Mouse (Mus musculus) embryonic facial prominence, embryonic 13.5 days (tissue): ENCODE measurements around the gene Ntsr2. TPM values are rescaled to one million over a fixed set of nuclear protein-coding genes. Genes with fewer than 3 reads are reported as not detected.
A peak's percentile ranks its signal among the peaks of the same experiment; 100 is the strongest.

ENCODE experiments used
- ATAC-seq: fragments of 200-750 bp; cut with Nextera tagmentation; 2 replicates; pipeline ENCODE4 v1.8.0; 2017; ENCODE audit warnings: low read depth; ENCODE audit not compliant: insufficient number of reproducible peaks, insufficient read depth, low FRiP score, low TSS enrichment
- H3K27ac ChIP-seq: fragments of 300-500 bp; sonication (generic); 2 replicates; pipeline ENCODE4 v1.5.1; 2015; ENCODE audit warnings: moderate library complexity, mild to moderate bottlenecking, inconsistent platforms
- H3K27me3 ChIP-seq: fragments of 300-500 bp; sonication (generic); 2 replicates; pipeline ENCODE4 v1.6.1; 2015; ENCODE audit warnings: mild to moderate bottlenecking, inconsistent platforms
- H3K36me3 ChIP-seq: fragments of 300-500 bp; sonication (generic); 2 replicates; pipeline ENCODE4 v1.6.1; 2015; ENCODE audit warnings: mild to moderate bottlenecking, inconsistent platforms
- H3K4me1 ChIP-seq: fragments of 300-500 bp; sonication (generic); 2 replicates; pipeline ENCODE4 v1.6.1; 2015; ENCODE audit warnings: inconsistent platforms
- H3K4me2 ChIP-seq: fragments of 300-500 bp; sonication (generic); 2 replicates; pipeline ENCODE4 v1.6.1; 2015; ENCODE audit warnings: moderate library complexity, mild to moderate bottlenecking, inconsistent platforms
- H3K4me3 ChIP-seq: fragments of 300-500 bp; sonication (generic); 2 replicates; pipeline ENCODE4 v1.5.1; 2015; ENCODE audit warnings: mild to moderate bottlenecking, inconsistent platforms
- H3K9ac ChIP-seq: fragments of 300-500 bp; sonication (generic); 2 replicates; pipeline ENCODE4 v1.6.1; 2015; ENCODE audit warnings: mild to moderate bottlenecking, inconsistent platforms
- H3K9me3 ChIP-seq: fragments of 300-500 bp; sonication (generic); 2 replicates; pipeline ENCODE4 v1.6.1; 2016; ENCODE audit warnings: inconsistent platforms
- WGBS: fragments of 180-500 bp; shearing (Covaris S2); methylation state at CpG from one replicate; pipeline ENCODE4 v1.1.7; 2015; ENCODE audit warnings: mixed read lengths; 5-methylcytosine and 5-hydroxymethylcytosine counted together
- polyA plus RNA-seq: library from polyadenylated mRNA; unstranded; fragments of >200 nt; fragmentation: Nextera tagmentation; extraction: Ambion mirVana; gene quantifications from 2 replicates; pipeline ENCODE4 v1.2.1, GENCODE M21; 2015

The Ntsr2 gene
- polyA plus RNA-seq, 1 experiment from 2014 or later: not detected

DNA sequence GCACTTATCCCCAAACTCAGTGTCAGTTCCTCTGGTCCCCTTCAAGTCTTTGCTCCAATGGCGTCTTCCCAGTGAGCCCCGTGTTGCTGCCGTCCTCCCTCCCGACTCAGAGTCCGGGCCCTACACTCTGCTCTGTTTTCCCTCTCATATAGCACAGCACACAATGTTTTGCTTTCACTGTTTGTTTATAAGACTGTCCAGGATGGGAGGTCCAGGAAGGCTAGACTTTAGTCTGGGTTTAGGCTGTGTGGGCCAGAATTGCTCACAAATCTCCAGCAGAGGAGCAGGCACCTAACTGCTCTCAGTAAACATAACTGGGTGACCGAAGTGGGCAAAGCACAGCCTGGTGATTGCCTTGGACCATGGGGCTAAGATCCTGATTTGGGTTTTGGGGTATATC is 19.9 kb upstream of the Ntsr2 start:
- no peak overlapping the region for H3K4me3 ChIP-seq
- H3K4me2 ChIP-seq: no peak overlapping the region
- H3K9me3 ChIP-seq: no peaks in the 10 kb centered on the region
- no peaks in the 10 kb centered on the region for H3K27me3 ChIP-seq
- ATAC-seq: no peak
- no peaks in the 10 kb centered on the region for H3K4me1 ChIP-seq
- 88% methylated on average over 6 of the region's 6 CpGs for WGBS
- no peaks in the 10 kb centered on the region for H3K36me3 ChIP-seq
- no peak overlapping the region for H3K9ac ChIP-seq
- no peak overlapping the region for H3K27ac ChIP-seq

GRCm38 (mm10) chr12:16634075-16634813 is 18.9 kb upstream of the Ntsr2 start:
- no peak overlapping the region for H3K4me2 ChIP-seq
- no peak for ATAC-seq
- H3K9ac ChIP-seq: no peak overlapping the region
- H3K4me3 ChIP-seq: no peak overlapping the region
- WGBS: 54% methylated on average over 14 of the region's 14 CpGs
- H3K27me3 ChIP-seq: no peaks in the 10 kb centered on the region
- H3K36me3 ChIP-seq: no peaks in the 10 kb centered on the region
- H3K27ac ChIP-seq: no peak overlapping the region
- H3K4me1 ChIP-seq: no peaks in the 10 kb centered on the region
- H3K9me3 ChIP-seq: no peaks in the 10 kb centered on the region

DNA sequence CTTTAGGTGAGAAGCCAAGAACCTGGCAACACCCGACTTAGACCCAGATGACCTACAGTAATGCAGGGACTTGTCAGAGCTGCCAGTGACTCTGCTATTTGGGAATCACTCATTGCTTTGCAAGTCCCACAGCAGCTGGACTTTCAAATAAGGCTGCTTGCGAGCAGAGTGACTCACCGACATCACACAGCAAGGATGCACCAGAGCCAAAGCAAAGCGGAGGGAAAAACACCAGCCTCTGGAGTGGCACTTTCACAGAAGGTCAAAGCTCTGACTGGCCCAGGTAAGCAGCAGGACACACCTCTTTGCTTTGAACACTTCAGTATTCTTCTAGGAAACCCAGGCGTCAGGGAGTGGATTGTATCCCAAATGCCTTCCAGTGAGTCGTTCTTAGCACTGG is 17.4 kb upstream of the Ntsr2 start:
- no peaks in the 10 kb centered on the region for H3K9me3 ChIP-seq
- no peaks in the 10 kb centered on the region for H3K4me1 ChIP-seq
- no peak for ATAC-seq
- no peaks in the 10 kb centered on the region for H3K36me3 ChIP-seq
- H3K4me3 ChIP-seq: no peak overlapping the region
- no peaks in the 10 kb centered on the region for H3K27me3 ChIP-seq
- no peak overlapping the region for H3K9ac ChIP-seq
- no peak overlapping the region for H3K27ac ChIP-seq
- WGBS: 74% methylated on average over 6 of the region's 6 CpGs
- H3K4me2 ChIP-seq: no peak overlapping the region

DNA sequence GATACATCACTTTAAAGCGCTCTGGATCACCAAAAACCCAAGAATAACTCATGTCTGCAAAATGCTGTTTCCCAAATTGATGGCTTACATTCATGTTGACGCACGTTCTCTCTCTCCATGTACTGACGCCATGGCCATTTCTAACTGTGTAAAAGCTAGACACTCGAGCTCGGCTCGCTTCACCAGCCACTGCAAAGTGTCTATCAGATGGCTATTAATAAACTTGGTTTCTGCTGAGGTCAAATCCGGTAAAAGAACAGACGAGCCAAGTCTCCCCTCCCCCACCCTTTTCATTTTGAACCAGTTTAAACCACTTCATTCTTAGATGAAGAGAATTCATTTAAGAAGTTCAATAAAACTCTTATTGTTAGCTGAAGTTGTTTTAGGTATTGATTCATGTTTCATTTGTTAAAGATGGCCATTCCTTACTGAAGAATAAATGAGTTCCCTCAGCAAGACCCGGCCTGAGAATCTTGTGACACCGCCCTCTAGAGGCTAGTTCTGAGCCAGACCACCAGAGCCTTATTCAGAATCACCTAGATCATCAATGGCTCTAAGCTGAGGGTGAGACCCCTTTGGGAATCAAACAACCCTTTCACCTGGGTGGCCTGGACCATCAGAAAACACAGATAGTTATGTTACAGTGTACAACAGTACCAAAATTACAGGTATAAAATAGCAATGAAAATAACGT is 14.0 kb upstream of the Ntsr2 start:
- no peaks in the 10 kb centered on the region for H3K27me3 ChIP-seq
- ATAC-seq: no peak
- H3K4me3 ChIP-seq: no peak overlapping the region
- 68% methylated on average over 12 of the region's 12 CpGs for WGBS
- peaks cover 8% of the 10 kb centered on the region for H3K4me1 ChIP-seq
- no peak overlapping the region for H3K27ac ChIP-seq
- no peak overlapping the region for H3K4me2 ChIP-seq
- H3K9ac ChIP-seq: no peak overlapping the region
- H3K9me3 ChIP-seq: no peaks in the 10 kb centered on the region
- no peaks in the 10 kb centered on the region for H3K36me3 ChIP-seq

DNA sequence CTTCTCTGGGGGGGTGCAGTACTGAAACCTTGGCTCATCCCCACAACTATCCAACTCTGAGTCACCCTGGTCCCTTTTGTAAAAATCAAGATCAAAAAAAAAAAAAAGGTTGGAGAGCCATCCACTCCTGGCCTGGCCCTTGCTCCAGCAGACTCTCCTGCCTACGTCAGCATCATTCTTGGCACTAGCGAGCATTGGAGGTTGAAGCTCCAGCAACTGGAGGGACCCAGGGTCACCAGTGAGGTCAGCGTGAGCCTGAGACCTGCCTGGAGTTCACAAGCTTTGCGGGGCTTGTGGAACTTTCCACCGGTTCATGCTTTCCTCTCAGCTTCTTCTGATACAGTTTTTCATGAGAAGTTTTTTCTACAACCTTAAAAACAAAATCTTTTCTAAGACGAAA is 13.1 kb upstream of the Ntsr2 start:
- Histone ChIP-seq H3K36me3 (no peaks in the 10 kb centered on the region), H3K4me2 (no peak overlapping the region), H3K27me3 (no peaks in the 10 kb centered on the region), H3K27ac (no peak overlapping the region), H3K9me3 (no peaks in the 10 kb centered on the region), H3K4me3 (no peak overlapping the region), H3K4me1 (peaks cover 8% of the 10 kb centered on the region), H3K9ac (no peak overlapping the region)
- 83% methylated on average over 6 of the region's 6 CpGs for WGBS
- no peak for ATAC-seq

GRCm38 (mm10) chr12:16642000-16642399 is 11.2 kb upstream of the Ntsr2 start:
- H3K27me3 ChIP-seq: no peaks in the 10 kb centered on the region
- H3K4me2 ChIP-seq: no peak overlapping the region
- ATAC-seq: no peak
- H3K36me3 ChIP-seq: no peaks in the 10 kb centered on the region
- H3K9me3 ChIP-seq: no peaks in the 10 kb centered on the region
- no peak overlapping the region for H3K4me3 ChIP-seq
- H3K4me1 ChIP-seq: peaks cover 8% of the 10 kb centered on the region
- 63% methylated on average over 5 of the region's 5 CpGs for WGBS
- no peak overlapping the region for H3K9ac ChIP-seq
- H3K27ac ChIP-seq: no peak overlapping the region

DNA sequence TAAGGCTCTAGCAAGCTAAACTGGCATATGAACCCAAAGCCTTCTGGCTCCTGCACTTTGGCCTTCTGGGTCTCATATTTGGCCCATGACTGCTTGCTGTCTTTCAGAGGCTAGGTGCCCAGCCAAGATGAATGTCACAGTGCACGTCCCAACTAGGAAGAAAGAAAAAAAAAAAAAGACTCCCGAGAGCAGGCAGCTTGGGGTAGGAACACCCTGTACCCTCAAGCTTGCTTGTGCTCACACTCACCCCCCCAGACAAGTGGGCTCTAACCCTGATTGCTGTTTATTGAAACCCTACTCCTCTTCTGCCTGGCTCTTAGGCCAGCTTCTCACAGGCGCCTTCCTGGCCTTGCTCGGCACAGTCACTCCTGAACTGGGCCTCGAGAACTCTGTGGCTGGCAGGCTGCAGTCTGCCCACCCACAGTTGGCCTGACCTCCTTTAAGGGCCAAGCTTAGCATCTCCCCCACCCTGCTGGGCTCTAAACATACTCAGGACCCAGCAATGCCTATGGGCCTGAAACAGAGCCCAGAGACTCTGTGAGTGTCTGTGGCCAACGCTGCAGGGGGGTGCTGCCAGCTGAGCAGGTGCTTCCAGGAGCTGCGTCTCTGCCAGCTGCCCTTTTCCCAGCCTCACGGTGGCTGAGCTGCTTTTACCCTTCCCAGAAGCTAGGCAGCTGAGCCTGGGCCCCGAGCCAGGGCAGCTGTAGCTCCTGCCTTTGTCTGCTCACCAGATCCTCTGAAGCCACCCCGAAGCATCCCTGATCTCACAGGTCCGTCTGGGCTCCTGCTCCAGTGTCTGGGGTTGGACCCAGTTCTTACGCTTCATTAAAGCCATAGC is 9.5 kb upstream of the Ntsr2 start:
- peaks cover 8% of the 10 kb centered on the region for H3K4me1 ChIP-seq
- H3K36me3 ChIP-seq: no peaks in the 10 kb centered on the region
- WGBS: 37% methylated on average over 12 of the region's 12 CpGs
- H3K27ac ChIP-seq: 0 out of 2 replicates have a peak overlapping the region, but pooled peaks have one; percentile 39
- peak; percentile 49; the same call in 1 of the 2 replicates for ATAC-seq
- H3K9ac ChIP-seq: 0 out of 2 replicates have a peak overlapping the region, but pooled peaks have one; percentile 7
- H3K4me3 ChIP-seq: no peak overlapping the region
- no peaks in the 10 kb centered on the region for H3K9me3 ChIP-seq
- H3K4me2 ChIP-seq: no peak overlapping the region
- no peaks in the 10 kb centered on the region for H3K27me3 ChIP-seq

DNA sequence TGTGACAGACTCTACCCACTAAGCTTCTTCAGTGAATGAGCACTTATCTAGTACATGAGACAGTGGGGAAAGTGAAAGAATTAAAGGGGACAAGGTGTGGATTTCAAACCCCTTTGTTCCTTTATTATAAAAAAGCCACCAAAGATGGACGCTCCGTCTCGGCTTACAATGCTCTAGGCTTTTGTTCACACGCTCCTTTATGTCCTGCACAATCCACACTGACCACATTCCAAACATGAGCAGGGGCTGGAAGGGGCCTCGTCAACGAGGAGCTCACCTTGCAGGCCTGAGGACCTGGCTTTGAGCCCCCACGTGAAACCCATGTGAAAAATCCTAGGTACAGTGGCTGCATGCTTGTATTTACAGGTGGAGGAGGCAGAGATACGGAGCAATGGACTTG is 8.5 kb upstream of the Ntsr2 start:
- Histone ChIP-seq H3K36me3 (no peaks in the 10 kb centered on the region), H3K9ac (no peak overlapping the region), H3K4me1 (peaks cover 8% of the 10 kb centered on the region), H3K4me2 (no peak overlapping the region), H3K9me3 (no peaks in the 10 kb centered on the region), H3K4me3 (no peak overlapping the region), H3K27me3 (no peaks in the 10 kb centered on the region), H3K27ac (0 out of 2 replicates have a peak overlapping the region, but pooled peaks have one; percentile 33)
- no peak for ATAC-seq
- WGBS: 63% methylated on average over 8 of the region's 8 CpGs

- Histone ChIP-seq H3K27ac (no peak overlapping the region), H3K4me2 (no peak overlapping the region), H3K27me3 (peaks cover 2% of the 10 kb centered on the region; the same call in 1 of the 2 replicates), H3K4me1 (peaks cover 8% of the 10 kb centered on the region), H3K36me3 (no peaks in the 10 kb centered on the region), H3K9me3 (no peaks in the 10 kb centered on the region), H3K4me3 (no peak overlapping the region), H3K9ac (no peak overlapping the region)
- WGBS: 37% methylated on average over 9 of the region's 9 CpGs
- ATAC-seq: no peak
These were observed 6.3 kb upstream of the Ntsr2 start for GRCm38 (mm10) chr12:16646780-16647409.

GRCm38 (mm10) chr12:16648273-16648672 is 4.9 kb upstream of the Ntsr2 start:
- Histone ChIP-seq H3K36me3 (no peaks in the 10 kb centered on the region), H3K27ac (no peak overlapping the region), H3K4me3 (no peak overlapping the region), H3K9me3 (no peaks in the 10 kb centered on the region), H3K27me3 (peaks cover 16% of the 10 kb centered on the region), H3K9ac (no peak overlapping the region), H3K4me1 (peaks cover 10% of the 10 kb centered on the region), H3K4me2 (no peak overlapping the region)
- 84% methylated on average over 6 of the region's 6 CpGs for WGBS
- ATAC-seq: no peak

GRCm38 (mm10) chr12:16649819-16650218 is 3.4 kb upstream of the Ntsr2 start:
- no peaks in the 10 kb centered on the region for H3K9me3 ChIP-seq
- H3K27me3 ChIP-seq: peaks cover 31% of the 10 kb centered on the region
- no peak overlapping the region for H3K4me3 ChIP-seq
- 86% methylated on average over 6 of the region's 6 CpGs for WGBS
- H3K4me1 ChIP-seq: peaks cover 7% of the 10 kb centered on the region
- no peak for ATAC-seq
- no peaks in the 10 kb centered on the region for H3K36me3 ChIP-seq
- H3K4me2 ChIP-seq: no peak overlapping the region
- no peak overlapping the region for H3K27ac ChIP-seq
- H3K9ac ChIP-seq: no peak overlapping the region
